9 mouse cellular contexts compared by ENCODE assay signal in genomic region chr2:163823248-163823647, GRCm38 (mm10). TPM values are rescaled to one million over a fixed set of nuclear protein-coding genes. Genes with fewer than 3 reads are reported as not detected.
A peak's percentile ranks its signal among the peaks of the same experiment; 100 is the strongest.
DNase-seq lines count a peak whose midpoint lies in the region; ATAC-seq lines count a peak whose summit lies in the region.
"Had no signal": no experiment of that assay in that cellular context is flagged by ENCODE, and none has a peak within 500 bp of the region (broad histone marks: within the 10 kb centered on the region; RNA-seq: fewer than 3 reads in every experiment).

No protein-coding gene starts in this region.

- intact Hi-C loops in left cerebral cortex, postnatal 14 days (cut with DNase I), result loop anchor here (10.0 kb wide), 1 partner anchor 288 kb away; no protein-coding TSS in a partner anchor

- no peak overlapping the region for H3K9ac ChIP-seq in midbrain, embryonic 15.5 days
- H3K9ac ChIP-seq in heart, embryonic 15.5 days, result no peak overlapping the region

- H3K4me3 ChIP-seq in midbrain, embryonic 10.5 days, result peak overlapping the region; percentile 23; the same call in 1 of the 2 replicates
- no peak overlapping the region for H3K4me3 ChIP-seq in midbrain, embryonic 15.5 days
- H3K4me3 ChIP-seq in heart, embryonic 15.5 days, result no peak overlapping the region
- H3K4me3 ChIP-seq: myocyte had no signal

- WGBS in midbrain, embryonic 10.5 days, result 7% methylated on average over 4 of the region's 4 CpGs
- 11% methylated on average over 4 of the region's 4 CpGs for WGBS in midbrain, embryonic 15.5 days
- 4% methylated on average over 4 of the region's 4 CpGs for WGBS in heart, embryonic 15.5 days

- H3K36me3 ChIP-seq in midbrain, embryonic 10.5 days, result no peaks in the 10 kb centered on the region
- H3K36me3 ChIP-seq in midbrain, embryonic 15.5 days (replicated peaks), result no peaks in the 10 kb centered on the region
- H3K36me3 ChIP-seq in heart, embryonic 15.5 days, result no peaks in the 10 kb centered on the region

- no peak overlapping the region for H3K4me2 ChIP-seq in midbrain, embryonic 15.5 days
- peak overlapping the region; percentile 31; the same call in 1 of the 2 replicates for H3K4me2 ChIP-seq in heart, embryonic 15.5 days

- H3K9me3 ChIP-seq in midbrain, embryonic 10.5 days (replicated peaks), result no peaks in the 10 kb centered on the region
- no peaks in the 10 kb centered on the region for H3K9me3 ChIP-seq in midbrain, embryonic 15.5 days
- H3K9me3 ChIP-seq in heart, embryonic 15.5 days (replicated peaks), result no peaks in the 10 kb centered on the region

- peak overlapping the region; percentile 64 for H3K27ac ChIP-seq in midbrain, embryonic 10.5 days (replicated peaks)
- H3K27ac ChIP-seq in midbrain, embryonic 15.5 days, result no peak overlapping the region
- H3K27ac ChIP-seq in heart, embryonic 15.5 days, result no peak overlapping the region

- no peak for ATAC-seq in midbrain, embryonic 15.5 days (replicated peaks)
- no peak for ATAC-seq in heart, embryonic 15.5 days (replicated peaks; ENCODE audit: insufficient number of reproducible peaks, insufficient read depth, low FRiP score, low read depth)
- ATAC-seq in megakaryocyte-erythroid progenitor cell, adult 5-6 weeks (replicated peaks; ENCODE audit: low FRiP score, low TSS enrichment, poor library complexity, severe bottlenecking), result 0 out of 2 replicates have a peak, but pooled peaks have one; percentile 56

- peaks cover 10% of the 10 kb centered on the region for H3K4me1 ChIP-seq in midbrain, embryonic 10.5 days
- no peaks in the 10 kb centered on the region for H3K4me1 ChIP-seq in midbrain, embryonic 15.5 days
- H3K4me1 ChIP-seq in heart, embryonic 15.5 days (replicated peaks), result peaks cover 9% of the 10 kb centered on the region; the same call in 1 of the 2 replicates

- DNase-seq in midbrain, embryonic 10.5 days (ENCODE audit: low spot score), result peak; percentile 62
- peak; percentile 56 for DNase-seq in R1 (ENCODE audit: low read depth, low spot score)
- DNase-seq in embryo, embryonic 11 days, result peak; percentile 60
- peak; percentile 44 to 55 for DNase-seq in left cerebral cortex, postnatal 14 days (ENCODE audit: low spot score in 2 of 2)
- DNase-seq in thymus, postnatal 36 days, result peak; percentile 26 to 43

- no peaks in the 10 kb centered on the region for H3K27me3 ChIP-seq in midbrain, embryonic 10.5 days (ENCODE audit: low read depth, poor library complexity, severe bottlenecking)
- H3K27me3 ChIP-seq in midbrain, embryonic 15.5 days (replicated peaks), result no peaks in the 10 kb centered on the region
- peaks cover 29% of the 10 kb centered on the region for H3K27me3 ChIP-seq in heart, embryonic 15.5 days

RNA-seq across cellular contexts. Expression of gene Ccn5, which starts 2.6 kb away (rescaled TPM):
- 0.39 and 0.60 TPM in 2 replicates for polyA plus RNA-seq in midbrain, embryonic 10.5 days (2016; fragmentation: Nextera tagmentation; extraction: Ambion mirVana)
- polyA plus RNA-seq in midbrain, embryonic 15.5 days (2015; fragmentation: Nextera tagmentation; extraction: Ambion mirVana), result 0.28 and 0.68 TPM in 2 replicates
- polyA plus RNA-seq in heart, embryonic 15.5 days (2015; fragmentation: Nextera tagmentation; extraction: Ambion mirVana), result 2.2 and 3.5 TPM in 2 replicates
- total RNA-seq in left cerebral cortex, postnatal 14 days (2021), result under 1 TPM in 1 of 2 experiments, not detected in 1; 0.25 TPM
- total RNA-seq in megakaryocyte-erythroid progenitor cell, adult 5-6 weeks (2014; fragmentation: Nextera tagmentation), result not detected in 2 replicates
- not detected in 2 replicates for total RNA-seq in megakaryocyte-erythroid progenitor cell, adult 5-6 weeks (2017)

RNA-seq across cellular contexts. Expression of gene Kcnk15, which starts 30.2 kb away (rescaled TPM):
- polyA plus RNA-seq in midbrain, embryonic 10.5 days (2016; fragmentation: Nextera tagmentation; extraction: Ambion mirVana), result not detected in 2 replicates
- polyA plus RNA-seq in midbrain, embryonic 15.5 days (2015; fragmentation: Nextera tagmentation; extraction: Ambion mirVana), result 0.22 TPM in 1 of 2 replicates, not detected in the other
- not detected in 2 replicates for polyA plus RNA-seq in heart, embryonic 15.5 days (2015; fragmentation: Nextera tagmentation; extraction: Ambion mirVana)
- not detected for total RNA-seq in left cerebral cortex, postnatal 14 days (2021)
- total RNA-seq in megakaryocyte-erythroid progenitor cell, adult 5-6 weeks (2014; fragmentation: Nextera tagmentation), result not detected in 2 replicates
- not detected in 2 replicates for total RNA-seq in megakaryocyte-erythroid progenitor cell, adult 5-6 weeks (2017)
- polyA plus RNA-seq: myocyte had no signal
